Comparison of ENCODE assay signal across 10 mouse cellular contexts in genomic region chr10:120801127-120801526, GRCm38 (mm10).
DNase-seq lines count a peak whose midpoint lies in the region; ATAC-seq and TF ChIP-seq lines count a peak whose summit lies in the region.
"Had no signal": no experiment of that assay in that cellular context is flagged by ENCODE, and none has a peak within 500 bp of the region (broad histone marks: within the 10 kb centered on the region; RNA-seq: fewer than 3 reads in every experiment).

No protein-coding gene starts in this region.

- no peaks in the 10 kb centered on the region for H3K9me3 ChIP-seq in forebrain, embryonic 13.5 days (replicated peaks)
- no peaks in the 10 kb centered on the region for H3K9me3 ChIP-seq in forebrain, postnatal 0 days (ENCODE audit: low read length)
- H3K9me3 ChIP-seq in liver, embryonic 11.5 days (ENCODE audit: control insufficient read depth, low read length): no peaks in the 10 kb centered on the region
- H3K9me3 ChIP-seq in intestine, postnatal 0 days (ENCODE audit: control insufficient read depth): no peaks in the 10 kb centered on the region
- H3K9me3 ChIP-seq in neural tube, embryonic 15.5 days (replicated peaks): no peaks in the 10 kb centered on the region

- peak overlapping the region; percentile 27 for H3K4me2 ChIP-seq in forebrain, embryonic 13.5 days
- H3K4me2 ChIP-seq in forebrain, postnatal 0 days (ENCODE audit: low read depth): no peak overlapping the region
- H3K4me2 ChIP-seq in liver, embryonic 11.5 days: no peak overlapping the region
- H3K4me2 ChIP-seq in intestine, postnatal 0 days (replicated peaks; ENCODE audit: low read depth): peak overlapping the region; percentile 51
- peak overlapping the region; percentile 47 for H3K4me2 ChIP-seq in neural tube, embryonic 15.5 days

- no peak overlapping the region; the same call in 1 of the 2 replicates for H3K27ac ChIP-seq in forebrain, embryonic 13.5 days
- H3K27ac ChIP-seq in forebrain, postnatal 0 days (ENCODE audit: low read depth, low read length): no peak overlapping the region
- peak overlapping the region; percentile 43; the same call in 1 of the 2 replicates for H3K27ac ChIP-seq in liver, embryonic 11.5 days (ENCODE audit: low read depth, low read length)
- no peak overlapping the region for H3K27ac ChIP-seq in intestine, postnatal 0 days (ENCODE audit: low read depth, low read length)
- peak overlapping the region; percentile 45 for H3K27ac ChIP-seq in neural tube, embryonic 15.5 days (replicated peaks)

- no peak for DNase-seq in forebrain, postnatal 0 days
- no peak for DNase-seq in liver, embryonic 11.5 days (ENCODE audit: low spot score)
- no peak for DNase-seq in liver
- no peak for DNase-seq in cerebellum, adult 11 months
- no peak for DNase-seq in cerebellum, postnatal 36 days
- DNase-seq: cerebellum, adult 8-10 months had no signal

- H3K36me3 ChIP-seq in forebrain, embryonic 13.5 days (ENCODE audit: poor library complexity, severe bottlenecking): no peaks in the 10 kb centered on the region
- no peaks in the 10 kb centered on the region for H3K36me3 ChIP-seq in forebrain, postnatal 0 days (ENCODE audit: insufficient read depth)
- no peaks in the 10 kb centered on the region for H3K36me3 ChIP-seq in liver, embryonic 11.5 days (ENCODE audit: control insufficient read depth, insufficient read depth, low read length)
- no peaks in the 10 kb centered on the region for H3K36me3 ChIP-seq in intestine, postnatal 0 days (ENCODE audit: control insufficient read depth, insufficient read depth)
- no peaks in the 10 kb centered on the region for H3K36me3 ChIP-seq in neural tube, embryonic 15.5 days

- WGBS in forebrain, embryonic 13.5 days: 26% methylated on average over 6 of the region's 6 CpGs
- 21% methylated on average over 6 of the region's 6 CpGs for WGBS in forebrain, postnatal 0 days
- WGBS in liver, embryonic 11.5 days: 48% methylated on average over 6 of the region's 6 CpGs
- WGBS in intestine, postnatal 0 days: 11% methylated on average over 6 of the region's 6 CpGs
- WGBS in neural tube, embryonic 15.5 days: 10% methylated on average over 6 of the region's 6 CpGs

- H3K4me3 ChIP-seq in forebrain, embryonic 13.5 days: no peak overlapping the region
- H3K4me3 ChIP-seq in forebrain, postnatal 0 days (ENCODE audit: low read depth, low read length): no peak overlapping the region
- H3K4me3 ChIP-seq in liver, embryonic 11.5 days (ENCODE audit: low read depth, low read length): no peak overlapping the region
- no peak overlapping the region; the same call in 1 of the 2 replicates for H3K4me3 ChIP-seq in intestine, postnatal 0 days (ENCODE audit: low read depth, low read length)
- H3K4me3 ChIP-seq in neural tube, embryonic 15.5 days (replicated peaks): no peak overlapping the region

- H3K4me1 ChIP-seq in forebrain, embryonic 13.5 days: peaks cover 11% of the 10 kb centered on the region
- H3K4me1 ChIP-seq in forebrain, postnatal 0 days (ENCODE audit: insufficient read depth): no peaks in the 10 kb centered on the region
- peaks cover 4% of the 10 kb centered on the region; the same call in 1 of the 2 replicates for H3K4me1 ChIP-seq in liver, embryonic 11.5 days (replicated peaks; ENCODE audit: control insufficient read depth, insufficient read depth, low read length)
- H3K4me1 ChIP-seq in intestine, postnatal 0 days (replicated peaks; ENCODE audit: control insufficient read depth, insufficient read depth, low read length): peaks cover 5% of the 10 kb centered on the region; the same call in 1 of the 2 replicates
- peaks cover 11% of the 10 kb centered on the region for H3K4me1 ChIP-seq in neural tube, embryonic 15.5 days

- no peak for ATAC-seq in forebrain, embryonic 13.5 days
- no peak for ATAC-seq in forebrain, postnatal 0 days
- no peak for ATAC-seq in liver, embryonic 11.5 days (replicated peaks; ENCODE audit: low FRiP score)
- ATAC-seq in intestine, postnatal 0 days: no peak
- ATAC-seq in neural tube, embryonic 15.5 days (ENCODE audit: low FRiP score): no peak
- ATAC-seq: inflammation-experienced regulatory T-cells, adult 6 months had no signal

- no peak overlapping the region for H3K9ac ChIP-seq in forebrain, embryonic 13.5 days
- no peak overlapping the region for H3K9ac ChIP-seq in forebrain, postnatal 0 days
- no peak overlapping the region for H3K9ac ChIP-seq in liver, embryonic 11.5 days (ENCODE audit: low read depth, low read length)
- no peak overlapping the region for H3K9ac ChIP-seq in intestine, postnatal 0 days (ENCODE audit: low read depth, low read length)
- no peak overlapping the region for H3K9ac ChIP-seq in neural tube, embryonic 15.5 days (replicated peaks)

- H3K27me3 ChIP-seq in forebrain, embryonic 13.5 days: no peaks in the 10 kb centered on the region
- H3K27me3 ChIP-seq in forebrain, postnatal 0 days (ENCODE audit: insufficient read depth, low read length): no peaks in the 10 kb centered on the region
- H3K27me3 ChIP-seq in liver, embryonic 11.5 days (replicated peaks; ENCODE audit: control insufficient read depth, insufficient read depth, low read length): no peaks in the 10 kb centered on the region
- H3K27me3 ChIP-seq in intestine, postnatal 0 days (replicated peaks; ENCODE audit: control insufficient read depth, insufficient read depth, low read length): no peaks in the 10 kb centered on the region
- no peaks in the 10 kb centered on the region; the same call in 1 of the 2 replicates for H3K27me3 ChIP-seq in neural tube, embryonic 15.5 days (replicated peaks)

- no peak for TF ChIP-seq CTCF in forebrain, postnatal 0 days (IDR thresholded peaks at IDR 0.05; ENCODE audit: low read depth)
- no peak for TF ChIP-seq CTCF in intestine, postnatal 0 days (IDR thresholded peaks at IDR 0.05; ENCODE audit: low read depth)

Comparison
In these comparisons a context has a peak if more than half of its experiments do, and no peak if none do; other contexts are left out.
1. H3K4me2 ChIP-seq: peak in forebrain, embryonic 13.5 days (single experiment), intestine, postnatal 0 days (single experiment) and neural tube, embryonic 15.5 days (single experiment); none in forebrain, postnatal 0 days (single experiment) and liver, embryonic 11.5 days (single experiment).
2. H3K27ac ChIP-seq: peak in liver, embryonic 11.5 days (single experiment) and neural tube, embryonic 15.5 days (single experiment); none in forebrain, embryonic 13.5 days (single experiment), forebrain, postnatal 0 days (single experiment) and intestine, postnatal 0 days (single experiment).